Mouse (Mus musculus) G1E (cell line): ENCODE results near the gene Mtg1. TPM values are rescaled to one million over a fixed set of nuclear protein-coding genes. Genes with fewer than 3 reads are reported as not detected.
"Not testable (repeated sequence)": the region's sequence is repeated elsewhere in the genome, so short reads cannot be mapped to it uniquely, and the experiment has no call there.

Experiments
- ATAC-seq: 2 replicates; pipeline ENCODE4 v1.8.0; 2016; ENCODE audit warnings: mild to moderate bottlenecking; ENCODE audit not compliant: insufficient number of reproducible peaks, poor library complexity, low FRiP score, severe bottlenecking; ENCODE audit errors: extremely low read depth
- DNase-seq: peaks from one replicate; pipeline ENCODE4 v3.0.0; 2012; ENCODE audit warnings: low spot score
- H3K27me3 ChIP-seq: 2 replicates; pipeline ENCODE4 v1.6.1; 2012; ENCODE audit warnings: mild to moderate bottlenecking, low read length, inconsistent platforms; ENCODE audit not compliant: insufficient read depth
- H3K36me3 ChIP-seq: replicated peaks from 2 replicates; pipeline ENCODE3; 2012; ENCODE audit warnings: mild to moderate bottlenecking, inconsistent platforms
- H3K4me1 ChIP-seq: 2 replicates; pipeline ENCODE4 v1.6.1; 2012; ENCODE audit warnings: low read depth, low read length, inconsistent platforms, mixed read lengths; ENCODE audit not compliant: insufficient read depth
- H3K4me3 ChIP-seq: 2 replicates; pipeline ENCODE4 v1.5.1; 2012; ENCODE audit warnings: low read depth, mild to moderate bottlenecking, inconsistent platforms, low read length, moderate library complexity, mixed read lengths
- H3K9me3 ChIP-seq: replicated peaks from 2 replicates; pipeline ENCODE4 v1.6.1; 2012; ENCODE audit warnings: inconsistent platforms
- CTCF ChIP-seq: IDR thresholded peaks from 2 replicates; pipeline ENCODE4 v1.5.1; 2012; ENCODE audit warnings: low read depth, low read length, inconsistent platforms, mixed read lengths
- GATA1 ChIP-seq: IDR thresholded peaks from 2 replicates; pipeline ENCODE4 v1.6.1; 2012; ENCODE audit warnings: borderline replicate concordance, low read length, inconsistent platforms, mixed read lengths
- GATA2 ChIP-seq: IDR thresholded peaks from 2 replicates; pipeline ENCODE4 v1.6.1; 2012; ENCODE audit warnings: low read depth, low read length, inconsistent platforms, borderline replicate concordance
- POLR2AphosphoS5 ChIP-seq: IDR thresholded peaks from 2 replicates; pipeline ENCODE4 v1.6.1; 2012; ENCODE audit warnings: low read depth, low read length, inconsistent platforms; ENCODE audit not compliant: insufficient replicate concordance
- TAL1 ChIP-seq: conservative IDR thresholded peaks from 2 replicates; pipeline ENCODE4 v1.6.1; 2012; ENCODE audit warnings: low read depth, low read length, inconsistent platforms, mixed read lengths
- polyA plus RNA-seq: library from polyadenylated mRNA; stranded (reverse); fragments of >175 nt; gene quantifications from 2 replicates; pipeline ENCODE4 v1.2.3, GENCODE M21; 2012
- total RNA-seq, 2 experiments: library from RNA; stranded (forward) in 1 of 2; stranded (reverse) in 1 of 2; fragments of 200-1000 nt in 1 of 2; fragments of >200 nt in 1 of 2; fragmentation: Nextera tagmentation in 1 of 2; gene quantifications; 2 replicates each; pipeline ENCODE4 v1.2.3; 2014 to 2017

Mtg1 gene
- total and polyA plus RNA-seq, 3 experiments: 10.5 to 41.0 (median 11.2) TPM

DNA sequence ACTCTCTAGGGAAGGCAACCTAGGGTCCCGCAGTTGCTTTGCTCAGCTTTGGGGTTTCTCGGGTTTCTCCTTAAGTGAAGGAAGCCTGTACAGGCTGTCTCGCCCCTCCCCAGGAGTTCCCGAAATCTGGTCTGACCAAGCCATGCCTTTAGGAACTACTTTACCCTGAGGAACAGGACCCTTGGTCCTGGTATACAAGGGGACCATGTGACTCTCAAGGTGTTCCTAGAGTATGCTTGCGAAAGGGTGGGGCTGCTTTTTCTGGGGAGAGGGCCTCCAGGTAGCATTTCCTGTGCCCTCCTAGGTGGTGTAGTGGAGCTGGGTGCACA, 11.4 kb upstream of the Mtg1 start:
- Histone ChIP-seq H3K9me3 (no peaks in the 10 kb centered on the region), H3K27me3 (0 out of 2 replicates have a peak, but pooled peaks cover 2% of the 10 kb centered on the region), H3K4me3 (peak overlapping the region; percentile 84), H3K4me1 (peaks cover 63% of the 10 kb centered on the region), H3K36me3 (peaks cover 41% of the 10 kb centered on the region)
- DNase-seq (no peak), ATAC-seq (no peak)
- TF ChIP-seq POLR2AphosphoS5 (no peak), GATA2 (no peak), CTCF (no peak)

DNA sequence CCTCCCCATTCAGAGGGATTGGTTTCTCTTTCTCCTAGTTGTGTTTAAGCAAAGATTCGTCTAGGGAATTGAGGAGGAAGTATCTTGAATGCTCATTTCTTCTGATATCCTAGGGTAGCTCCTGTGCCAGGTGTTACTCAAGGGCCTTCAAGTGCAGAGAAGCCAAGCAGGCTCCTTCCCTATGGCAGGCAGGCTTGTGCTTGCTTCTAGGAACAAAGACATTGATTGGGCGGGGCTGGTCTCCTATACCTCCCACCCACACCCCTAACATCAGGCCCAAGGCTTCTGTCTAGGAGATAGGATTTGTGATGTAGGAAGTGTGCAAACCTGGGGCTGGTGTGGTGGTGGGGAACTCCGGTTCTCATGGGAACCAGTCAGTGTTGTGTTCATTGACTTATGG, 10.4 kb upstream of the Mtg1 start:
- ATAC-seq (no peak), DNase-seq (no peak)
- Histone ChIP-seq H3K4me1 (peaks cover 64% of the 10 kb centered on the region), H3K36me3 (peaks cover 49% of the 10 kb centered on the region), H3K4me3 (peak overlapping the region; percentile 68), H3K27me3 (no peaks in the 10 kb centered on the region), H3K9me3 (no peaks in the 10 kb centered on the region)
- no peak for TF ChIP-seq GATA1
- TF ChIP-seq GATA2: no peak
- no peak for TF ChIP-seq POLR2AphosphoS5
- no peak for TF ChIP-seq TAL1
- no peak for TF ChIP-seq CTCF

DNA sequence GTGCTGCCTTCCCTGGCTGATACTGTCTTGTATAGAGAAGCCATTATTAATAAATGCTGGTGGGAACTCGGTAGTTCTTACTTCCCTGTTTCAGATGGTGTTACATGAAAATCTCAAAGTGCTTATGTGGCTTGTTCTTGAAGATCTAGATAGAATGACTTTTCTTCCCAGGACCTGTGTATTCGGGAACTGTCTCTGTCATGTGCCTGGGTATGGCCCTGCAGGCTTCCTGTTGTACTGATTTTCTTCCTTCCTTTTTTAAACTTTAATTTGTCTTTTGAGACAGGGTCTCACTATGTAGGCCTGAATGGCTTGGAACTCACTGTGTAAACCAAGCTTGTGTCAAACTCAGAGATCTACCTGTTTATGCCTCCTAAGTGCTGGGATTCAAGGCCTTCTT, 9.5 kb upstream of the Mtg1 start:
- no peak for DNase-seq
- Histone ChIP-seq H3K9me3 (no peaks in the 10 kb centered on the region), H3K4me1 (peaks cover 68% of the 10 kb centered on the region), H3K4me3 (no peak overlapping the region), H3K36me3 (peaks cover 56% of the 10 kb centered on the region), H3K27me3 (no peaks in the 10 kb centered on the region)
- TF ChIP-seq CTCF: no peak
- TF ChIP-seq GATA2: no peak
- TF ChIP-seq TAL1: no peak
- TF ChIP-seq GATA1: no peak
- no peak for TF ChIP-seq POLR2AphosphoS5
- ATAC-seq: no peak

DNA sequence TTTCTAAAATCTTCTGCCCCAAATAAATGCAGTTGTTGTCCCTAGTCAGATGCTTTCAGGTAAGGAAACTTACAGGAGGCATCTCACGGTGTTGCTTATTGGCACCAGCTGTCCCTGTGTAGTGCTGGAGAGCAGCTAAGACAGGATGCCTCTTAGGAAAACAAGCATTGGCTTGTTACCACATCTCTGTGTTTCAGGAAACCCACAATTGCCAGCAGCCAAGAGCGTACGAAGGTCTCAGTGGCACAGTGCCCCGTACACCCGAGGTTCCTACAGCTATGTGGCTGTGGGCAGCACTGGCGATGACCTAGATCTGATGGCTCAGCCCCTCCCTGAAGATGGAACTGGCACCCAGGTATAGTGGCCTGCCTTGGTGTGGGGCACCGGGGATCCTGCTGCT, 5.2 kb upstream of the Mtg1 start:
- peaks cover 65% of the 10 kb centered on the region for H3K4me1 ChIP-seq
- peaks cover 78% of the 10 kb centered on the region for H3K36me3 ChIP-seq
- not testable (repeated sequence) for ATAC-seq

DNA sequence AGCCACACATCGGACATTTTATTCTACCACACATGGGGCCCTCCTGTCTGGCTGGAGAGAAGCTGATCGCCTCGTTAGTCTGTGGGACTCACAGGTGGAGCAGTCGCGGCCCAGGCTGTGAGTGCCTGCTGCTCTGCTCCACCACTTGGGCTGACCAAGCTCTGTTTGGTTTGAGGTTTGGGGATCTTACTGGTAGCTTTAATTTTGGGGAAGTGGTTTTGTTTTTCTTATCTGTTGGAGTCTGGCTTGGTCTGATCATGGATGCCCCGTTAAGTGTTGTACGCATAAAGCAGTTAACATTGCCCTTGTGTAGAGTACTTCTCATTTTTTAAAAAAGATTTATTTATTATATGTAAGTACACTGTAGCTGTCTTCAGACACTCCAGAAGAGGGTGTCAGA, 3.3 kb upstream of the Mtg1 start:
- peaks cover 64% of the 10 kb centered on the region for H3K4me1 ChIP-seq
- peaks cover 65% of the 10 kb centered on the region for H3K36me3 ChIP-seq
- H3K4me3 ChIP-seq: peak overlapping the region; percentile 7; the same call in 1 of the 2 replicates
- ATAC-seq: peak; percentile 64
- not testable (repeated sequence) for H3K27me3 ChIP-seq, H3K9me3 ChIP-seq, DNase-seq

More for the DNA sequence above, 5.2 kb upstream of the Mtg1 start:
- H3K9me3 ChIP-seq, DNase-seq, H3K27me3 ChIP-seq, H3K4me3 ChIP-seq: not testable (repeated sequence)

DNA sequence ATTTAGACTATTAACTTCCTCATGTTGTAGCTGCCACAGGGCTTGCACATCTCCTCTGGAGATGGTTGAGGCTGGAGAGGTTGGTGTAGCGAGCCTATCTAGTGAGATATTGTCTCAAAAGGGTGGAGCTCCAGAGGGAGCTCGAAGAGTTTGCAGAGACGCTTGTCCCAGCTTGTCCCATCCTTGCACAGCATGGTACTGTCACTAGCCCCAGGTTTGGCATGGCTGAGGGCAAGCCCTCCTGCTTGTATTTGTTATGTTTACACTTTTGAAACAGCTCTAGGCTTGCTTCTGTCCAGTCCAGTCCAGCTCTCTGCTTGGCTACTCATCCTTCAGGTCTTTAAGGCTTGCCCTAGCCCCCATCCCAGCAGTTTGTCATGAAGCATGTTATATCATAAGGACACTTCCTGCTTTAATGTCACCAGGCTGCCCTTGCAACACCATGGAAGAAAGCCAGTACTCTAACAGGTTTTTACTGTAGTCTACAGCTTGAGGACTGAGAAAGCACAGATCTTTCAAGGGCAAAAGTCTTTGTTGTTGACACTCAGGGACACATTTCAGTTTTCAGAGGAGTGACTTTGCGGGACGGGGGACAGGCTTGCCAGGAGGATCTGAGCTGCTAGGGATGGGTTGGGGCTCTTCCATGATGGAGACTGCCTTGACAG, 2.1 kb upstream of the Mtg1 start:
- H3K4me1 ChIP-seq: peaks cover 67% of the 10 kb centered on the region

DNA sequence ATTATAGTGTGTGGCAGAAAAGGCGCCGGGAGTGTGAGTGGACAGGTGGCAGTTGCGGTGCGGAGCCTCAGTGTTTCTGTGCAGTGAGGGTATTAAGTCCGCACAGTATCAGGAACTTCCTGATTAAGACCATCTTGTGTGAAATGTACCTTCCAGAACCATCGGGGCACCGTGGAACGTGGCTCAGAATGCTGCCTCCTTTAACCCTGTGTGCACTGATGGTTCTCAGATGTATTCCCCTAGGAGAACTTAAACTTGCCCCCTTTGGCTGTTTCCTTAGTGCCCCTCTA, 602 bp downstream of the Mtg1 start:
- peaks cover 58% of the 10 kb centered on the region for H3K4me1 ChIP-seq
- no peaks in the 10 kb centered on the region for H3K9me3 ChIP-seq
- H3K36me3 ChIP-seq: peaks cover 61% of the 10 kb centered on the region
- no peaks in the 10 kb centered on the region for H3K27me3 ChIP-seq
- DNase-seq (no peak), ATAC-seq (no peak; the same call in 1 of the 2 replicates)
- no peak for TF ChIP-seq POLR2AphosphoS5
- no peak for TF ChIP-seq GATA1
- TF ChIP-seq GATA2: no peak
- TF ChIP-seq TAL1: no peak
- TF ChIP-seq CTCF: no peak
- peak overlapping the region; percentile 96 for H3K4me3 ChIP-seq

More for the DNA sequence above, 2.1 kb upstream of the Mtg1 start:
- TF ChIP-seq GATA1 (no peak), CTCF (no peak), POLR2AphosphoS5 (no peak), GATA2 (no peak), TAL1 (no peak)
- H3K4me3 ChIP-seq: no peak overlapping the region; the same call in 1 of the 2 replicates
- H3K36me3 ChIP-seq: peaks cover 65% of the 10 kb centered on the region
- H3K27me3 ChIP-seq: no peaks in the 10 kb centered on the region
- ATAC-seq: no peak
- no peaks in the 10 kb centered on the region for H3K9me3 ChIP-seq
- no peak for DNase-seq
